In the genomic region with DNA sequence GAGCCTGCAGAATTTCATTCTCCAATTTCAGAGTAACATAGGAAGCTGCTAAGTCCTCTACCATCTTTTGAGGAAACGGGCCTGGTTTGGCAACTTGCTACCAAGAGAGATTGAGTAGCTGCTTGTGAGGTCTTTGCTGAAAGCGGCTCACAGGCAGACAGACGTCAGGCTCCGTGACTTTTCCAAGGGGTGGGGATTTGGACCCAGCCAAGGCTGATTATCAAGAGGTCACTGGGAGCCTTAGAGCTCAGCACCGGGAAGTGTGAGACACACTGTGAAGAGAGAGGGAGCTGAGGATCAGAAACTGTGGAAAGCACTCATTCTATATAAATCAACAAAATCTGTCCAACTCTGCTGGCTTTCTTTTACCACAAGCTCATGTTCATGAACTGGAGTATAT, we compare ENCODE assay signal across 10 mouse cellular contexts. TPM values are rescaled to one million over a fixed set of nuclear protein-coding genes. Genes with fewer than 3 reads are reported as not detected.
DNase-seq lines count a peak whose midpoint lies in the region; ATAC-seq and TF ChIP-seq lines count a peak whose summit lies in the region.
"Had no signal": no experiment of that assay in that cellular context is flagged by ENCODE, and none has a peak within 500 bp of the region (broad histone marks: within the 10 kb centered on the region; RNA-seq: fewer than 3 reads in every experiment).

No protein-coding gene starts in this region.

- WGBS in lung, embryonic 14.5 days: 22% methylated on average over 5 of the region's 5 CpGs
- 18% methylated on average over 5 of the region's 5 CpGs for WGBS in heart, embryonic 12.5 days
- WGBS in limb, embryonic 15.5 days: 38% methylated on average over 5 of the region's 5 CpGs

- H3K4me2 ChIP-seq in lung, embryonic 14.5 days: peak overlapping the region; percentile 1; the same call in 1 of the 2 replicates
- peak overlapping the region; percentile 16; the same call in 1 of the 2 replicates for H3K4me2 ChIP-seq in heart, embryonic 12.5 days
- H3K4me2 ChIP-seq in limb, embryonic 15.5 days: peak overlapping the region; percentile 33

- TF ChIP-seq CTCF in lung, embryonic 14.5 days (IDR thresholded peaks at IDR 0.05; ENCODE audit: low read depth): no peak

- peak overlapping the region; percentile 9; the same call in 1 of the 2 replicates for H3K4me3 ChIP-seq in lung, embryonic 14.5 days (ENCODE audit: low read depth, low read length)
- no peak overlapping the region for H3K4me3 ChIP-seq in heart, embryonic 12.5 days
- H3K4me3 ChIP-seq in limb, embryonic 15.5 days: peak overlapping the region; percentile 29

- no peaks in the 10 kb centered on the region for H3K9me3 ChIP-seq in lung, embryonic 14.5 days (ENCODE audit: low read depth, low read length)
- peaks cover 13% of the 10 kb centered on the region for H3K9me3 ChIP-seq in heart, embryonic 12.5 days (replicated peaks)
- H3K9me3 ChIP-seq in limb, embryonic 15.5 days: no peaks in the 10 kb centered on the region; the same call in 1 of the 2 replicates

- no peak overlapping the region for H3K27ac ChIP-seq in lung, embryonic 14.5 days (ENCODE audit: low read depth)
- H3K27ac ChIP-seq in heart, embryonic 12.5 days (ENCODE audit: poor library complexity, severe bottlenecking): 0 out of 2 replicates have a peak overlapping the region, but pooled peaks have one; percentile 6
- peak overlapping the region; percentile 83 for H3K27ac ChIP-seq in limb, embryonic 15.5 days

- no peaks in the 10 kb centered on the region for H3K4me1 ChIP-seq in lung, embryonic 14.5 days (ENCODE audit: insufficient read depth)
- H3K4me1 ChIP-seq in heart, embryonic 12.5 days (replicated peaks): no peaks in the 10 kb centered on the region
- H3K4me1 ChIP-seq in limb, embryonic 15.5 days: peaks cover 3% of the 10 kb centered on the region; the same call in 1 of the 2 replicates

- peak; percentile 73 for ATAC-seq in lung, embryonic 14.5 days (ENCODE audit: insufficient read depth)
- 0 out of 2 replicates have a peak, but pooled peaks have one; percentile 57 for ATAC-seq in heart, embryonic 12.5 days (ENCODE audit: insufficient number of reproducible peaks, low FRiP score)
- peak; percentile 63; the same call in 1 of the 2 replicates for ATAC-seq in limb, embryonic 15.5 days (ENCODE audit: insufficient number of reproducible peaks, low FRiP score, low TSS enrichment, low read depth)
- ATAC-seq in CD4-positive, CD25-positive, alpha-beta regulatory T cell, adult 4 months: no peak

- no peak overlapping the region for H3K9ac ChIP-seq in lung, embryonic 14.5 days
- no peak overlapping the region for H3K9ac ChIP-seq in heart, embryonic 12.5 days
- no peak overlapping the region for H3K9ac ChIP-seq in limb, embryonic 15.5 days

- peak; percentile 43 for DNase-seq in lung, embryonic 14.5 days
- DNase-seq in lung, postnatal 25 days (ENCODE audit: low spot score): no peak
- DNase-seq in right cerebral cortex, postnatal 10 days (ENCODE audit: low spot score in 2 of 2): no peak
- DNase-seq in adrenal gland, postnatal 36 days: no peak
- no peak for DNase-seq in cerebellum, adult 9-10 months
- DNase-seq: kidney, adult 2 months had no signal

- H3K36me3 ChIP-seq in lung, embryonic 14.5 days (ENCODE audit: insufficient read depth): no peaks in the 10 kb centered on the region
- H3K36me3 ChIP-seq in heart, embryonic 12.5 days: no peaks in the 10 kb centered on the region
- H3K36me3 ChIP-seq in limb, embryonic 15.5 days: peaks cover 8% of the 10 kb centered on the region; the same call in 1 of the 2 replicates

- H3K27me3 ChIP-seq in lung, embryonic 14.5 days (ENCODE audit: insufficient read depth, low read length): no peaks in the 10 kb centered on the region
- H3K27me3 ChIP-seq in heart, embryonic 12.5 days (replicated peaks): no peaks in the 10 kb centered on the region
- no peaks in the 10 kb centered on the region for H3K27me3 ChIP-seq in limb, embryonic 15.5 days

RNA-seq across cellular contexts. Expression of gene Rtl3, which starts 0.9 kb away (rescaled TPM):
- polyA plus RNA-seq in lung, embryonic 14.5 days (2014; fragmentation: Nextera tagmentation; extraction: Ambion mirVana): 2.4 and 4.7 TPM in 2 replicates
- 3.8 and 3.9 TPM in 2 replicates for polyA plus RNA-seq in heart, embryonic 12.5 days (2016; fragmentation: Nextera tagmentation; extraction: Ambion mirVana)
- polyA plus RNA-seq in limb, embryonic 15.5 days (2015; fragmentation: Nextera tagmentation; extraction: Ambion mirVana): 93.8 and 114 TPM in 2 replicates
- total RNA-seq in adrenal gland, postnatal 36 days (2021): under 1 TPM; 0.26 to 0.30 TPM
- not detected for polyA plus RNA-seq in CD4-positive, CD25-positive, alpha-beta regulatory T cell, adult 4 months (2017; shearing (Covaris generic))
- total RNA-seq: megakaryocyte progenitor cell, adult 5-6 weeks had no signal

Comparison
In these comparisons a context has a peak if more than half of its experiments do, and no peak if none do; other contexts are left out.
1. RNA of gene Rtl3, which starts 0.9 kb away (polyA plus RNA-seq): 93.8 to 114 TPM in limb, embryonic 15.5 days; 3.8 to 3.9 TPM in heart, embryonic 12.5 days, 2.4 to 4.7 TPM in lung, embryonic 14.5 days and not detected in CD4-positive, CD25-positive, alpha-beta regulatory T cell, adult 4 months; every median in the first group is over 10 times any median in the second.
2. Peak in every context shown above with its lines, with median percentiles within 50 percentile points of each other: H3K4me2 ChIP-seq.